Mouse (Mus musculus): Measurements from ENCODE around the gene Brsk1.
A peak's percentile ranks its signal among the peaks of the same experiment; 100 is the strongest.

Gene Brsk1

DNA sequence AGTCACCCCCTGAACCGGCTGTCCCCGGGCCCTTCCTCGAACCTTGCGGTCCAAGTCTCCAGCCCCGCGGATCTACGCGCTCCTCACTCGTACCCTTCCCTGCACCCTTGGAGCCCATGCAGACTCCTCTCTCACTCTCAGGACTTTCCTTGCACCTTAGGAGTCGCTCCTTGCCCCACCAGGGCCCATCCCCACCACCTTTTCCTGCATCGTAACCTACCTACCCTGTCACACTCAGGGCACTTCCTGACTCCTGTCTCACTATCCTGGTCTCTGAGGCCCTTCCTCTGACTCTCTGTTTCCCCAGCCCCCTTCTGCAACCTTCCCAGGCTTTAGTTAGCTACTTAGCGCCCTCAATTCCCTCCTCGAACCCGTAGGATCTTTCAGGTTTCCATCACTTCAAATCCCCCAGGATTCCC, 49.9 kb downstream of the Brsk1 start:
- no peak for DNase-seq

DNA sequence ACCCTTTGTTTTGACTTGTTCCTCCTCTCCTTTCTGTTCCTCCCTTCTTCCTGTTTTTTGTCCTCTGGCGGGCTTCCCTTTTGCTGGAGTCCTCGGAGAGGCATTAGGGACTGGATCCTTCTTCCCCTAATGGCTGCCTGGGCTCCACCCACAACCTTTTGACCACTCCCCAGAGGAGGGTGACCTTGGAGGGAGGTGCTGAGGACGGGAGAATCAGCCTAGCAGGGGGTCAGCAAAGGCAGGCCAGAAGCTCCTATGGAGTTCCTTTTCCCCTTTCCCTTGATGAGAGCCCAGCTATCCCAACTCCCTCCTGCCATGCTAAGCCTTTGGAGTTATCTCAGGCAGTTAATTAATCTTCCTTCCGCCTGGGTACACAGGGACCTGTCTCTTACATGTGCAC, 50.7 kb downstream of the Brsk1 start:
- peak; percentile 60 for DNase-seq

DNA sequence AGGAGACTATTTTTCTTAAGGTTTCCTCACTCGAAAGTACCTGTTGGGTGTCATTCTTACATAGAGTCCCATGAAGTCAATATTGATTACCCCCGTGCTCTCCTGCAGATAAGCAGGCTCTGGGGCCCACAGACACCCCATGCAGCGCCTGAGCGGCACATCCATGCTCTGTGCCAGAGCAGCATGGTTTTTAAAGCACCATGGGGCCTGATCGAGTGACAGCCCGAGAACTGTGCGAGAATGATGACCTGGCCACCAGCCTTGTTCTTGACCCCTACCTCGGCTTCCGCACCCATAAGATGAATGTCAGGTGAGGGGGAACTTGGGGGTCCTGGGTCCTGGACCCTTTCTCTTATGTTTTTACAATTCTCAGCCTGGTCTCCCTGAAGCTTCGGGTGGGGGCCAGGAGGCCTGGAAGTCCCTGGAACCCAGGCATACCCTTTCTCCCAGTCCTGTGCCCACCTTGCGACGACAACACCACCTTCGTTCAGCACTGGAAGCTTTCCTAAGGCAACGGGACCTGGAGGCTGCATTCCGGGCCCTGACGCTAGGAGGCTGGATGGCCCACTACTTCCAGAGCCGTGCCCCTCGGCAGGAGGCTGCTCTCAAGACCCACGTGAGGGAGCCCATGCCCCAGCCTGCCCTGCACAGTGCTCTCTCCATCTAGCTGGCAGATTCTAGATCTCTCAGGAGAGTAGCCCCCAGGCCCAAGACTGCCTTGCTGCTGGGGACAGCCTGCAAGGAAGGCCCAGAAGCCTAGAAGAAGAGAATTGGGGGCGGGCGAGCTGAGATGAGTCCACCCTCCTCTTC, 51.5 kb downstream of the Brsk1 start:
- no peak for DNase-seq

DNA sequence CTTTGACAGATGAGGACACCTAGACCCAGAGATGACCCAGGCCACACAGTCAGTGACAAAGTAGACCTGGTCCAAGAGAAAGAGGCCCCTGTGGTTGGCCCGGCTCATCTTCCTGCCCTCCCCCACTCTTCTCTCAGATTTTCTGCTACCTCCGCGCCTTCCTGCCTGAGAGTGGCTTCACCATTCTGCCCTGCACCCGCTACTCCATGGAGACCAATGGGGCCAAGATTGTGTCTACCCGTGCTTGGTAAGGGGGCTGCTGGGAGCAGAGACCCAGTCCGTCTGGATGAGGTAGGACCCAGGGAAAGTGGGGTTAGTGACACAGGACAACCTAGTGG, 52.0 kb downstream of the Brsk1 start:
- DNase-seq, result no peak

DNA sequence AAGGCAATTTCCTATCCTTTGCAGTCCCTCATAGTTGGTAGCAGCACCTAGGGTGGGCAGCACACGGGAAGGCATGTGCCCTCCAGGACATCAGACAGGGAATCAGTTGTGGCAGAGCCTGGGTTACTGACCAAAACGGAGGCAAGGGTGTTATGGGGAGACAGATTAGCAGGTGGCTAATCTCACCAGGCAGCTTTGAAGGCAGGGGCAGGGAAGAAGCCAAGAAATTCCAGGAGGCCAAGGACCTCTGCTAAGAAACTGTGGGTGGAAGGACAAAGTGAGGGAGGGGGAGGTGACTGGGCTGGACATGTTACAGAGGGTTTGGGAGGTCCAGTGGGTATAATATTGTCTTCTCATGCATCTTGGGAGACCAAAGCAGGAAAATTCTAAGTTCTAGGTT, 53.0 kb downstream of the Brsk1 start:
- peak; percentile 58 for DNase-seq

DNA sequence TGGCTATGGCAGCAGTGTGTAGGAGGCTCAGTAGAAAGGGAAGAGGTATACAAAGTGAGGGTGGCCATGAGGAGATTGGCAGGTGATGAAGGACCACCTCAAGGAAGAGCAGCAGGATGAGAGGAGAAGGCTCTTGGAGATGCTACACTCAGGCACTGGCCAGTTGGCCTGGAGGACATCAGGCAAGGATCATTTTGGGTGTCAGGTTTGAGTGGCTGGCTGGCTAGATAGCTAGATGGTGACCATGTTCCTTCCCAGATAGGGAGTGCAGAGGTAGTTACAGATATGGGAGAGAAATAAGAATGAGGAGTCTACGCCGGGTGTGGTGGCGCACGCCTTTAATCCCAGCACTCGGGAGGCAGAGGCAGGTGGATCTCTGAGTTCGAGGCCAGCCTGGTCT, 54.5 kb downstream of the Brsk1 start:
- no peak for DNase-seq

DNA sequence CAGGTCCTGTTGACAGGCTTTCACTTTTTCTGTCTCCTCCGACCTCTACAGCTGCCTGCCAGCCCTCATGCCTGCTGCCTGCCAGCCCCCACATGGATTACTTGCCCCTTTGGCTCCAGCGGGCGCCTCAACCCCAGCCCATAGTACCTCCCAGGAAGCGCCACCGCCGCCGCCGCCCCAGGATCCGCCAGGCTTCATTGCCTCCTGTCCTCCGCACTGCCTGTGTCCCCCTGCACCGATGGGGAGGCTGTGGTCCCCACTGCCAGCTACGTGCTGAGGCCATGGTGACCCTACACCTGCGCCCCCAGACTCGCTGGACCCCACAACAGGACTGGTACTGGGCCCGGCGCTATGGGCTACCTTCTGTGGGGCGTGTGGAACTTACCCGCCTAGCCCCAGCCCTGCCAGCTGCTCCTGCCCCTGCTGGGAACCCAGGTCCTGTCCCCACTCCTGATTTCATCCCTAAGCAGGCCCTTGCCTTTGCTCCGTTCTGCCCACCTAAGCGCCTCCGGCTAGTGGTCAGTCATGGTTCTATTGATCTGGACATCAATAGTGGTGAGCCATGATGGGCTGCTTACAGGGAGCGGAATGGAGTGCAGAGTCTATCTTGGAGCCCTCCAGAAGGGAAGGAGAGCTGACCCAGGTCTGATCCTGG, 56.0 kb downstream of the Brsk1 start:
- no peak for DNase-seq

DNA sequence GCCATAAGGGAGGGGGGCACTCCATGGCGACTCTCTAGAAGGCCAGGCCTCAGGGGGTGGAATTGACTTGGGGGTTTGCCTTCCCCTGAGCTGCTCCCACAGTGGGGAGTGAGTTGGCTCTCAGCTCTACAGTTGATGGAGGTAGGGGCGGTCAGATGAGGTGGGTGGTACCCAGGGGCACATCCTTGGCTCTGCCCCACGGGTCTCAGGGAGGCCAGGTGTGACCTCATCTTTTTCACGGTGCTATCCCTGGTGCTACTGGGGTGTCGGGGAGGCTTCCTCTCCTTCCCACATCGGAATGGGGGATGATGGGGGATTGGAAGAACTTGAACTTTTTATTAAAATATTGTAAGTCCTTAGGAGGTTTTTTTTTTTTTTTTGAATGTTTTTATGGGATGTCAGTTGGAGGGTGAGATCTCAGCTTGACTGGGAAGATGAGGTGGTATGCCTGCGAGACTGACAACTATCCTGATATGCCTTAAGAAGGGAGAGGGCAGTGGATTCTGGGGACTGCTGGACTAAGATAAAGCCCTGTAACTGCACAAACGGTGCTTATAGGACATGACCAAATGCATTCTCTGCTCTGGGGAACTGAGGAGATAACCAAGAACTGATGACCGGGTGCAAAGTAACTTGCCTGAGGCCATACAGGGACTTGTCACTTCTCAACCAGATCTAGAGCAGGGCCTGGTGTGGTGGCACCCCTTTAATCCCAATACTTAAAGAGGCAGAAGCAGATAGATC, 56.9 kb downstream of the Brsk1 start:
- no peak for DNase-seq

DNA sequence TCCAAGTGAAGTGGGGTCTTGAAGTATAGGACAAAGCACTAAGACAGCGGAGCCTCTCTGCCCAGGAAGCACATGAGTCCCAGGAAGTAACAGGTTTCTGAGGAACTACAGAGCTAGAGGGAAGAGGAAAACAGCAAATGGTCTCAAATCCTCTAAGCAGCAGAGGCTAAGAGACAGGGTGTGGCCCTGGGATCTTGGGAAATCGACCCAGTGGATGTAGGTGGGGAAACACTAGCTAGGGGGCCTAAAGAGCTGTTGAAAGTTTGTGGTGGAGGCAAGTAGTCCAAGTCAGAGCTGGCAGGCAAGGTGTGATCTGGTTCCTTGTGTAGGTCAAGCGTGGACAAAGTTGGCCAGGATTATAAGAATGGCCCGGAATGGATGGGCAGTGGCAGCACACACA, 57.9 kb downstream of the Brsk1 start:
- no peak for DNase-seq

DNA sequence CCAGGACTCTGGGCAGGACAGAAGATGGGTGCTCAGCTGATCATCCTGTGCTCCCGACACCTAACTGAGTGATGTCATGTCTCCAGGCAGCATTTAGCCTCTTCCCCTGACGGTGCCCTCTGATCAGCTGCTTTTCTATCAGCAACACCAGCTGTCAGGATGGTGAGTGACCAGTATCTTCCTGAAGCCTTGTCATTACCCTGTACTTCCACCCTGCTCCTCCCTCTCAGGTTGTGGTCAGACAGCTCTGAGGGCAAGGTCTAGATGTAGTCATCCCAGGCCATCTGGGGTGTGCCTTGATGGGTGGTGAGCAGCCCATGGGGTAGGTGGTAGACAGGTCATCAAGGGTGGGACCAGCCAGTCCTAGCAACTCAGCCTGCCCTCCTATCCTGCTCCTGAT, 58.8 kb downstream of the Brsk1 start:
- no peak for DNase-seq

DNA sequence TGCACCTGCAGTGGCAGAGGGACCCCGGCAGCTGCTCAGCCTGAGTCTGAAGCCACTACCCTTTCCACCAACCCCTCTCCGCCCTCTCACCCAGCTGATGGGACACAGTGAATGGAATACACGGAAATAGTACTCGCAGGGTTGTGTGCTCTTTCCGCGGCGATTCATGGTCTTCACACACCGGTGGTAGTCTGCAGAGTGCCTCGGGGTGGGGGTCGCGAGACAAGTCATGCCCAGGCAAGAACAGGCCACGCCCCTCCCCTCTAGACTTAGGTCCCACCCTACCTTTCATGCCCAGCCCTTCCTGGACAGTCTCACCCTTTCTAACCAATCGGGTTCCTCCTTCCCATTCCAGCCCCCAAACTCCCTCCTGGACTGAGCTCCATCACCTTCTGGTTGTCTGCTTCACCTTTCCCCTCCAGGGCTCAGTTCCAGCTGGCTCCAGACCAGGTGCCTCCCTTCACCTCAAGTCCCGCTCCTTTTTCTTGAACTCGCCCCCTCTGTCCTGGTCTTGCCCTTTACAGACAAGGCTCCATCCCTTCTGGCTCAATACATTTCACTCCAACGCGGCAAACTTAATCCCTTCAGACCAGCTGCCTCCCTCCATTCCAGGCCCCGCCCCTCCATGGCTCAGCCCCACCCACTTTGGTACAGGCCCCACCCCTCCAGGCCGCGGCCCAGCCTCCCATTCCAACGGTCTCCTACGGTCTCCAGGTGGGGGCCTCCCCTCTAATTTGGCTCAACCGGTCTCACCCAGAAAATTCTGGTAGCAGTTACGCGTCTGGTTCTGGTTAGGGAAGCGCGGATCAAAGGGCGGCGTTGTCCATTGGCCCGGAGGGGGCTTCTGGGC, 61.8 kb downstream of the Brsk1 start:
- DNase-seq, result peak; percentile 52

DNA sequence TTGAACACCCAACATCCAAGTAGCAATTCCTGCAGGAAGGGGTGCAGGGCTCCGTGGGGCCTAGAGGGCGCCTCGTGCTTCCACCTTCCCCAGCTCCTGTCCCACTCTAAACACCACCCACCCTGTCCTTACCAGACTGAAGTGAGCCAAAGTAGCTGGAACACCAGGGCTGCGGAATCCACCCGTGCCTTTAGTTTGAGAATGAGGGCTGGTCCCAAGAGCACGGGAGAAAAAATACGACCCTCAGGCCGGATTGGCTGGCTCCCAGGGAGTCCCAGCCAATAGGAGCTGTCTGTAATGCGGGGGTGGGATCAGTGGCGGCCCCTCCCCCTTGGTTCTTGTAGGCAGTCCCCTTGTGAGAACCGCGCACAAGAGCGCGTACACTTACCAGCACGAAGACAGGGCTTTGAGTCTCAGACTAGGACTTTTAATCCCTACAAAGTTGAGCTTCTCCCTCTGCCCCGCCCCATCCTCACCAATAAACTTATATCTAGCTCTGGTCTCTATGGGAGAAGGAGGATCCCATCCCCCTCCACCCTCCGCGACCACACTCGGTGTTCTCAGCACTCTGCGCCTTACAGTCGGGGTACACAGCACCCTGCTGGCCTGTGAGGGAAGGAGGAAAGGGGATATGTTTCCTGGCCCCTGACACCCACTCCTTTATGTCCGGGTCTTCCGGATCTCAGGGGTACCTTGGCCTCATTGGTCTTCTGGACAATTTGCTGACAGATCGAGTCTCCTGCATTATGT, 62.6 kb downstream of the Brsk1 start, which contains the start of gene Cox6b2:
Gene Cox6b2 (minus strand): TSS at position 274 of the 750 bp plus-strand sequence.
- DNase-seq, result peak; percentile 83

DNA sequence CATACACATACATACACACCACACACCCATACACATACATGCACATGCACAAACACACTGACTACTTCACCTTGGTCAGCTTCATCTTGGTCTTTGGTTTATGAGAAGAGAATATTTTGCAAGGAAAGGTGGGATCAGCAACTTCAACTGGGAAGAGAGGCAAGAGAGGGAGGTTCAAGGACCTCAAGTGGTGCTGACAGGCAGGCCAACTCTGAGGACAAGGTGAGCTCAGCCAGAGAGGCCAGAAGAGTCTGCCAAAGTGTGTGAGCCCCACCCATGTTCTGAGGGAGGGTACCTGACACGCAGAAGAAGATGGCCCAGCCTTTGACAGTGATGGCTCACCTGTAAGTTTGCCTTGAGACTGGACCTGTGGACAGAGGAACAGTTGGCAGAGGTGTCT, 69.3 kb downstream of the Brsk1 start:
- no peak for DNase-seq

DNA sequence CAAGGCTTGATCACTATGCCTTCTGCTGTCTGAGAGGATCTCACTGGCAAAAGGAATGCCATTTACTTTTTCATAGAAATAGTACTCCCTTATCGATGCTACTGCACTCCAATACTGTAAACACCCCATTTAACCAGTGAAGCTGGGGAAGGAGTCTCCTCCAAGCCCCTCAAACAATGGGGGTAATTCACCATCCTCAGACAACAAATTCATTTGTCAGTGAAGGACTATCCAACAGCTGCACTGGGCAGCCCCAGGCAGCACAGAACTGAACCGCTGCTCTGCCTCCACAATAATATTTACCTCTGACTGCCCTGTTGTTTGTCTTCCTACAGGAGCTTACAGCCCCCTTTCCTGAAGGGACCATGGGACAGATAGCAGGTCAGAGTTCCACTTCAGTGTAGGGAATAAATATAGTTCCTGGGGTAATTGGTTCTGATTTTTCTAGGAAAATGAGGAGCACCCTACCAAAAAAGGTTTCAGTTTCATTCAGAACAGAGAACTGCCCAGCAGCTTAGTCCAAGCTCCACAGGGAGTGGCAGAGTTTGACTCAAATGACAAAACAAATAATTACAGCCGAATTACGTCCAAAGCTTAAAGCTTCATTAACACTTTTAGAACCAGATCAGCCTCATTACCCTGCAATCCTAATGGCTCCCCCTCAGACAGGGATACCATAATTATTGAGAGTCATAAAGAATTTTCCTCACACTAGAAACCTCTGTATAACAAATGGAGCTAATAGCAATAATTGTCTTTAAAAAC, 74.7 kb downstream of the Brsk1 start:
- DNase-seq, result no peak

Data from lung, postnatal 14 days (tissue).